Mouse (Mus musculus): ENCODE measurements around the gene Vtn. TPM values are rescaled to one million over a fixed set of nuclear protein-coding genes. Genes with fewer than 3 reads are reported as not detected.

The Vtn gene
- polyA plus RNA-seq, 1 experiment from 2014 or later, result 54.4 TPM

DNA sequence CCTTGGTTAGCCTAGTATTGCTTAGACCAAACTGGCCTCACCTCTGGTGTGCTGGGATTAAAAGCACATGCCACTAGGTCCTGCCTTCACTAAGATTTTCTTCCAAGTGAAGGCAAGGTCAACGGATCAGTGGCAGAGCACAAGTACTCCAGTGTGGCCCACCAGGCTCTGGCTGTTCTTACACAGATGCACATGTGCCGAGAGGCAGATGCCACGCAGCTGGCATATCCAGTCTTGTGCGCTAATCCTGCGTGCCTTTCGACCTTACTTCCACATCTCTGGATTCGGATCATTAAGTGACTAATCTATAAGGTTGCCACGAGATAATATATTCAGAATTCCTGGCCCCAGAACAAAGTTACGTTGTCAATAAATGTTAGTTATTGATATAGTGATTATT lies 33.8 kb upstream of the Vtn start:
- Histone ChIP-seq H3K9ac (ENCODE audit: low read length) (peak overlapping the region; percentile 85), H3K4me3 (replicated peaks; ENCODE audit: low read length) (peak overlapping the region; percentile 76), H3K27me3 (ENCODE audit: control insufficient read depth, insufficient read depth, low read length) (no peaks in the 10 kb centered on the region), H3K27ac (ENCODE audit: low read length) (peak overlapping the region; percentile 96), H3K36me3 (ENCODE audit: control insufficient read depth, insufficient read depth, low read length) (no peaks in the 10 kb centered on the region), H3K9me3 (replicated peaks; ENCODE audit: control insufficient read depth, low read length) (no peaks in the 10 kb centered on the region), H3K4me1 (ENCODE audit: control insufficient read depth, insufficient read depth, low read length) (peaks cover 18% of the 10 kb centered on the region), H3K4me2 (ENCODE audit: low read depth, low read length) (peak overlapping the region; percentile 86)
- ATAC-seq (ENCODE audit: insufficient read depth, low FRiP score), result no peak
- 29% methylated on average over 9 of the region's 9 CpGs for WGBS

DNA sequence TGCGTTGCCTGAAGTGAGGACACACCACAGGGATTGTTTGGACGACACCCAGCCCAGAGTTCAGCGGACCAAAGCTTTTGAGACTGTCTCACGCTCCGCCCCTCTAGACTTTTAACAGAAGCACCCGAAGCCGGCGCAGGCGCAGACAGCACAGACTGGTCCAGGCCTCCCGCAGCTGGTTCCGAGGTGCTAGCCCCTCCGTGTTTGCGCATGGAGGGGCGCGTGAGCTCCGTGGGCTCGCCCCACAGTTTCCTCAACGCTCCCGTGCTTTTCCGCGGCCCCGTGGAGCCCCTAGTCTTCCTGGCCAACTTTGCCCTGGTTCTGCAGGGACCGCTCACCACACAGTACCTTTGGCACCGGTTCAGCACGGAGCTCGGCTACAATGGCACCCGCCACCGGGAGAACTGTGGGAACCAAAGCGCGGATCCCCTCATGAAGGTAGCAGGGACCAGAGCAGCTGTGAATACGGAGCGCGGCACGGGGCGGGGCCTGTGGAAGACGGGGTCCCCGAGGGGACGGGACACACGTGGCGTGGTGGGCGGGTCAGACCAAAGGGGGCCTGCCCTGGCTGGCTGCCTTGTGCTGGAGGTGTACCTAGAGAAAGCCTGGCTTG lies 33.2 kb upstream of the Vtn start, which contains the start of gene Slc46a1:
TSS of gene Slc46a1 (plus strand) at position 130 of the 613 bp plus-strand sequence.
- Histone ChIP-seq H3K4me1 (ENCODE audit: control insufficient read depth, insufficient read depth, low read length) (peaks cover 18% of the 10 kb centered on the region), H3K4me3 (replicated peaks; ENCODE audit: low read length) (peak within 1 kb of the TSS; percentile 76), H3K27me3 (ENCODE audit: control insufficient read depth, insufficient read depth, low read length) (no peaks in the 10 kb centered on the region), H3K4me2 (ENCODE audit: low read depth, low read length) (peak within 1 kb of the TSS; percentile 86), H3K36me3 (ENCODE audit: control insufficient read depth, insufficient read depth, low read length) (no peaks in the 10 kb centered on the region), H3K9ac (ENCODE audit: low read length) (peak within 1 kb of the TSS; percentile 85), H3K9me3 (replicated peaks; ENCODE audit: control insufficient read depth, low read length) (no peaks in the 10 kb centered on the region), H3K27ac (ENCODE audit: low read length) (peak within 1 kb of the TSS; percentile 96)
- WGBS, result under 1% methylated on average over 41 of the region's 41 CpGs
- ATAC-seq (ENCODE audit: insufficient read depth, low FRiP score), result peak; percentile 94

DNA sequence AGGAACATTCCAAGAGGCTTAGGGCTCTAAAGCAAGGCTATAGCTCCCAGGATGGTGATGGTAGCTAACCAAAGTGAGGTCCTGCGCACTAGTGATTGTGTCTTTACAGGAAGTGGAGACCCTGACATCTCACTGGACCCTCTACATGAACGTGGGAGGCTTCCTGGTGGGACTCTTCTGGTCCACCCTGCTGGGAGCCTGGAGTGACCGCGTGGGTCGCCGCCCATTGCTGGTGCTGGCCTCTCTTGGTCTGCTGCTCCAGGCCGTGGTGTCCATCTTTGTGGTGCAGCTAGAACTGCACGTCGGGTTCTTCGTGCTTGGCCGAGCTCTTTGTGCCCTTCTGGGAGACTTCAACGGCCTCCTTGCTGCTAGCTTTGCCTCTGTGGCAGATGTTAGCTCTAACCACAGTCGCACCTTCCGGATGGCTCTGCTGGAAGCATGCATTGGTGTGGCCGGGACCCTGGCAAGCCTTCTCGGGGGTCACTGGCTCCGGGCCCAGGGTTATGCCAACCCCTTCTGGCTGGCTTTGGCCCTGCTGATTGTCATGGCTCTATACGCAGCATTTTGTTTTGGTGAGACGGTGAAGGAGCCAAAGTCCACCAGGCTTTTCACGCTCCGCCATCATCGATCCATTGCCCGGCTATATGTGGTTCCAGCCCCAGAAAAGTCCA lies 32.5 kb upstream of the Vtn start:
- Histone ChIP-seq H3K9me3 (replicated peaks; ENCODE audit: control insufficient read depth, low read length) (no peaks in the 10 kb centered on the region), H3K27me3 (ENCODE audit: control insufficient read depth, insufficient read depth, low read length) (no peaks in the 10 kb centered on the region), H3K36me3 (ENCODE audit: control insufficient read depth, insufficient read depth, low read length) (no peaks in the 10 kb centered on the region), H3K27ac (ENCODE audit: low read length) (peak overlapping the region; percentile 96), H3K4me2 (ENCODE audit: low read depth, low read length) (peak overlapping the region; percentile 86), H3K4me1 (ENCODE audit: control insufficient read depth, insufficient read depth, low read length) (peaks cover 18% of the 10 kb centered on the region), H3K4me3 (replicated peaks; ENCODE audit: low read length) (peak overlapping the region; percentile 76), H3K9ac (ENCODE audit: low read length) (peak overlapping the region; percentile 85)
- peak; percentile 6; the same call in 1 of the 2 replicates for ATAC-seq (ENCODE audit: insufficient read depth, low FRiP score)
- WGBS, result 69% methylated on average over 23 of the region's 23 CpGs

DNA sequence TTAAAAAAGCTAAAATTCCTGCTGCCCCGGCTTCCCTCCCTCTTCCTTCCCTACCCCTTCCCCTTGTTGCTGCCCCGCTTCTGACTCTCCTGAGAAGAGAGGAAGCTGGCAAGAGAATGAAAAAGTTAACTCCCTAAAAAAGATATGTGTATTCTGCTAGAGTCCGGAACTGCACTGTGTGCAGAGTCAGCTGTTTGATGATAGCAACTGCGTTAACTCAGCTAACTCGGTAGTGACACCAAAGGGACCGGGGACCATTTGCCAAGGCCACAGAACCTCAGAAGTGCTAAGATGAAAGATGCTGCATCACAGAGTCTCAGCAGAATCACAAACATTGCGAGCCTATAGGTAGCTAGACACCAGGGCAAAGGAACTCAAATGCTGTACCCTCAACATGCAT lies 31.4 kb upstream of the Vtn start:
- no peak overlapping the region for H3K9ac ChIP-seq (ENCODE audit: low read length)
- ATAC-seq (ENCODE audit: insufficient read depth, low FRiP score), result no peak
- H3K4me1 ChIP-seq (ENCODE audit: control insufficient read depth, insufficient read depth, low read length), result peaks cover 18% of the 10 kb centered on the region
- no peak overlapping the region for H3K4me3 ChIP-seq (replicated peaks; ENCODE audit: low read length)
- H3K27ac ChIP-seq (ENCODE audit: low read length), result no peak overlapping the region
- no peaks in the 10 kb centered on the region for H3K36me3 ChIP-seq (ENCODE audit: control insufficient read depth, insufficient read depth, low read length)
- no peaks in the 10 kb centered on the region for H3K27me3 ChIP-seq (ENCODE audit: control insufficient read depth, insufficient read depth, low read length)
- H3K9me3 ChIP-seq (replicated peaks; ENCODE audit: control insufficient read depth, low read length), result no peaks in the 10 kb centered on the region
- no peak overlapping the region for H3K4me2 ChIP-seq (ENCODE audit: low read depth, low read length)
- 70% methylated on average over 7 of the region's 7 CpGs for WGBS

DNA sequence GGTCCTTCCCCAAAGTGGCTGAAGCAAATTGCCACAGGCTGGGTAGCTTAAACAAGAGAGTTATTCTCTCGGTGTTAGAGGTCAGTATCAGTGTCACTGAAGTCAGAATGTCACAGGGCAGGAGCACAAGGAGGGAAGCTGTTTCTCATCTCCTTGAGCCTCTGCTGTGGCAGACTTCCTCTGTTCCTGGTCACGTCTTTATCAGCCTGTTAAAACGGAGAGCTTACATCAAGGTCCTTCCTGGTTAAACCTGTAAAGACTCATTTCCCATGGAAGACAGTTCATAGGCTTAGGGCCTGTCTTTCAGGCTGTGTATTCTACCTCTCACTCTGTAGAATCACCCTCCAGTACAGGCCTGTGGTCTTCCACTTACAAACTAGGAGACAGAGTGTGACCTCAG lies 31.0 kb upstream of the Vtn start:
- H3K27me3 ChIP-seq (ENCODE audit: control insufficient read depth, insufficient read depth, low read length), result no peaks in the 10 kb centered on the region
- no peaks in the 10 kb centered on the region for H3K9me3 ChIP-seq (replicated peaks; ENCODE audit: control insufficient read depth, low read length)
- no peak overlapping the region for H3K4me3 ChIP-seq (replicated peaks; ENCODE audit: low read length)
- no peak for ATAC-seq (ENCODE audit: insufficient read depth, low FRiP score)
- 39% methylated on average over 3 of the region's 3 CpGs for WGBS
- H3K4me1 ChIP-seq (ENCODE audit: control insufficient read depth, insufficient read depth, low read length), result peaks cover 18% of the 10 kb centered on the region
- no peak overlapping the region for H3K9ac ChIP-seq (ENCODE audit: low read length)
- no peaks in the 10 kb centered on the region for H3K36me3 ChIP-seq (ENCODE audit: control insufficient read depth, insufficient read depth, low read length)
- peak overlapping the region; percentile 10; the same call in 1 of the 2 replicates for H3K27ac ChIP-seq (ENCODE audit: low read length)
- H3K4me2 ChIP-seq (ENCODE audit: low read depth, low read length), result no peak overlapping the region

DNA sequence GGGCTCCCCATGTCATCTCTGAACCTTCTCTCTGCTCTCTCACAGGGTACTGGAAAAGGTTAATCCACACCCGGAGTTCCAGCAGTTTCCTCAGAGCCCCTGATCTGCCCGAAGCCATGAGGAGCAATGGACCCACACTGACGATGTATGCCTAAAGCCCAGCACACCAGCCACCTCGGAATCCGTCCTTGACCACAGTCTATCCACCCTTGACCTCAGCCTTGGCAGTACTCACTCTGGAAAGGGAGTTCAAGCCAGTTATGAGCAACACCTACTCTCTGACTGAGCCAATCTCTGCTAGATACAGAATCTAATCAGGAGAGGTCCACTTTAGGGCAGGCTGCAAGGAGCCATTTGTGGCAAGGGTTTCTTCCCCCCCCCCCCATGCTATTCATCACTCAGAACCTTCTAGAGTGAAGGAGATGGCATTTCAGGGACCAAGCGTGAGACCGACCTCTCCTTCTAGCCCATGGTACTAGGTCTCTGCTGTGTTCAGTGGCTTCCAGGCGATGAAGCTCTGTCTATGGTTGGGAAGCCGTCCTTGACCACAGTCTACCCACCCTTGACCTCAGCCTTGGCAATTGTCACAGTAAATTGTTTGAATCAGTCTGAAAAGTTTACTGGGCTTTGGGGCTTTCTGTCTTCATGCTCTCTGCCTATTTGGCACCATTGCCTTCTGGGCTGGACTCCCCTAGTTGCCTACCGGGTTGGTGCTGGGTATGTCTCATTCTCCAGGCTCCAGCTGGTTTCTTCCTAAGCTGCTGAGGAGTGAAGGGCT lies 27.4 kb upstream of the Vtn start:
- Histone ChIP-seq H3K9me3 (replicated peaks; ENCODE audit: control insufficient read depth, low read length) (no peaks in the 10 kb centered on the region), H3K27me3 (ENCODE audit: control insufficient read depth, insufficient read depth, low read length) (no peaks in the 10 kb centered on the region), H3K4me3 (replicated peaks; ENCODE audit: low read length) (no peak overlapping the region), H3K27ac (ENCODE audit: low read length) (no peak overlapping the region), H3K4me2 (ENCODE audit: low read depth, low read length) (no peak overlapping the region), H3K4me1 (ENCODE audit: control insufficient read depth, insufficient read depth, low read length) (peaks cover 3% of the 10 kb centered on the region), H3K9ac (ENCODE audit: low read length) (no peak overlapping the region), H3K36me3 (ENCODE audit: control insufficient read depth, insufficient read depth, low read length) (no peaks in the 10 kb centered on the region)
- ATAC-seq (ENCODE audit: insufficient read depth, low FRiP score), result no peak
- WGBS, result 91% methylated on average over 10 of the region's 10 CpGs

DNA sequence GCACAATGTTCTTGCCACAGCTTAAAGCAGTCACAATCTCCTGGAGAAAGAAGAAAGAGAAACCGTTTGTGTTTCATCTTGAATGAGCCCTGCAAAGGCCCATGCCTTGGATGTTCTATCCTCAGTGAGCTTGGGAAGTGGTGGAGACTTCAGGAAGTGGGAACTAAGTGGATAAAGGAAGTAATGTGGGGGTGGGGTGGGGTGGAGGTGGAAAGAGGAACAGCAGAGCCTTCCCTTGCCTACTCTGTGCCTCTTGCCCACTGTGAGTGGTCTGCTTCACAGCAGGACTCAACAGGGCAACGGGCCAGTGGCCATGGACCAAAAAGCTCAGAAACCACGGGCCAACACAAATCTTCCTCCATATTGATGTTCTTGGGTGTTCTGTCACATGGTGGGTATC lies 23.6 kb upstream of the Vtn start:
- ATAC-seq (ENCODE audit: insufficient read depth, low FRiP score), result no peak
- WGBS, result 78% methylated on average over 3 of the region's 3 CpGs
- H3K4me3 ChIP-seq (replicated peaks; ENCODE audit: low read length), result no peak overlapping the region

DNA sequence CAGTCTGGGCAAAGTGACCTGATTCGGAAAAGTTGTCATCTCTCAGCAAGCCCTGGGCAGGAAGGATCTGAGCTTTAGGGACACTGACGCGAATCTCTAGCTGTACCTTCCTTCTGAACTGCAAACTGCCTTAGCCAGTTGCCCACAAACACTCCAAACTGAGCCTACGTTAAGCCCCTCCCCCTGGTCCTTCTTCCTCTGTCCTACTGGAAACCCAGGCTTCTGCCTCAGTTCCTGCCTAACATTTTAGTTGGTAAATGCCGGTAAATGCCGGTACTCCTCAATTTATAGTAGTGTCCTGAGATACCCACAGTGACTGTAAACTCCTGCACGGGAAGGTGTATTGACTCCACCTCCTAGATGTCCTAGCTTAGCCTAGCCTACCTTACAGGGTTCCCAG lies 15.3 kb upstream of the Vtn start:
- no peaks in the 10 kb centered on the region for H3K9me3 ChIP-seq (replicated peaks; ENCODE audit: control insufficient read depth, low read length)
- no peak overlapping the region for H3K9ac ChIP-seq (ENCODE audit: low read length)
- no peak overlapping the region for H3K4me2 ChIP-seq (ENCODE audit: low read depth, low read length)
- no peak overlapping the region for H3K27ac ChIP-seq (ENCODE audit: low read length)
- H3K27me3 ChIP-seq (ENCODE audit: control insufficient read depth, insufficient read depth, low read length), result peaks cover 12% of the 10 kb centered on the region
- 52% methylated on average over 7 of the region's 7 CpGs for WGBS
- no peak for ATAC-seq (ENCODE audit: insufficient read depth, low FRiP score)
- no peaks in the 10 kb centered on the region for H3K4me1 ChIP-seq (ENCODE audit: control insufficient read depth, insufficient read depth, low read length)
- H3K4me3 ChIP-seq (replicated peaks; ENCODE audit: low read length), result no peak overlapping the region
- H3K36me3 ChIP-seq (ENCODE audit: control insufficient read depth, insufficient read depth, low read length), result no peaks in the 10 kb centered on the region

More for the DNA sequence above, 23.6 kb upstream of the Vtn start:
- H3K36me3 ChIP-seq (ENCODE audit: control insufficient read depth, insufficient read depth, low read length), result no peaks in the 10 kb centered on the region
- H3K9ac ChIP-seq (ENCODE audit: low read length), result no peak overlapping the region
- H3K4me2 ChIP-seq (ENCODE audit: low read depth, low read length), result no peak overlapping the region
- no peaks in the 10 kb centered on the region for H3K27me3 ChIP-seq (ENCODE audit: control insufficient read depth, insufficient read depth, low read length)
- H3K4me1 ChIP-seq (ENCODE audit: control insufficient read depth, insufficient read depth, low read length), result no peaks in the 10 kb centered on the region
- no peaks in the 10 kb centered on the region for H3K9me3 ChIP-seq (replicated peaks; ENCODE audit: control insufficient read depth, low read length)
- H3K27ac ChIP-seq (ENCODE audit: low read length), result no peak overlapping the region

DNA sequence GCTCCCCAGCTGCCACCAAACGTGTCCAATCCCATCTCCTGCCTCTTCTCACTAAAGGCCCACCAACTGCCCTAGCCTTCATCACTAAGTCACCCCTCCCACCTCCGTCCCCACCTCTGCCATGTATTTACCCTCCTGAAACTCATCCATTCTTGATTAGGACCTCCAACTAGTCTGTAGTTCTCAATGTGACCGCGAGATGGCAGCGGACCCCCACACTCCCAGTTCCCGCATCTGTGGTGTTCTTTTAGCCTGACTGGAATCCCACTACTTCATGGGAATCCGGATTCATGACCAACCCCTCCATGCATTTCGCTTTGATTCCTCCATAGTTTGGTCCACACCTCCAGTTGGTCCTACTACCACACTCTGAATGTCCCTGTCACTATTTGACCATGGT lies 10.7 kb upstream of the Vtn start:
- no peak for ATAC-seq (ENCODE audit: insufficient read depth, low FRiP score)
- no peaks in the 10 kb centered on the region for H3K4me1 ChIP-seq (ENCODE audit: control insufficient read depth, insufficient read depth, low read length)
- 2% methylated on average over 8 of the region's 8 CpGs for WGBS
- H3K27ac ChIP-seq (ENCODE audit: low read length), result no peak overlapping the region
- H3K36me3 ChIP-seq (ENCODE audit: control insufficient read depth, insufficient read depth, low read length), result no peaks in the 10 kb centered on the region
- peaks cover 43% of the 10 kb centered on the region for H3K27me3 ChIP-seq (ENCODE audit: control insufficient read depth, insufficient read depth, low read length)
- H3K9me3 ChIP-seq (replicated peaks; ENCODE audit: control insufficient read depth, low read length), result no peaks in the 10 kb centered on the region
- no peak overlapping the region for H3K4me2 ChIP-seq (ENCODE audit: low read depth, low read length)
- no peak overlapping the region for H3K9ac ChIP-seq (ENCODE audit: low read length)
- no peak overlapping the region for H3K4me3 ChIP-seq (replicated peaks; ENCODE audit: low read length)

Data from stomach, embryonic 16.5 days (tissue).